Mouse (Mus musculus) megakaryocyte, embryonic 14.5 days (primary cell): ENCODE results near the gene Anxa5.

Experiments
- FLI1 ChIP-seq: IDR thresholded peaks from 2 replicates; pipeline ENCODE4 v1.6.1; 2012; ENCODE audit warnings: low read length, inconsistent platforms, mixed read lengths
- GATA1 ChIP-seq: IDR thresholded peaks from 3 replicates; pipeline ENCODE4 v1.6.1; 2012; ENCODE audit warnings: mixed read lengths, low read length, inconsistent platforms, borderline replicate concordance

DNA sequence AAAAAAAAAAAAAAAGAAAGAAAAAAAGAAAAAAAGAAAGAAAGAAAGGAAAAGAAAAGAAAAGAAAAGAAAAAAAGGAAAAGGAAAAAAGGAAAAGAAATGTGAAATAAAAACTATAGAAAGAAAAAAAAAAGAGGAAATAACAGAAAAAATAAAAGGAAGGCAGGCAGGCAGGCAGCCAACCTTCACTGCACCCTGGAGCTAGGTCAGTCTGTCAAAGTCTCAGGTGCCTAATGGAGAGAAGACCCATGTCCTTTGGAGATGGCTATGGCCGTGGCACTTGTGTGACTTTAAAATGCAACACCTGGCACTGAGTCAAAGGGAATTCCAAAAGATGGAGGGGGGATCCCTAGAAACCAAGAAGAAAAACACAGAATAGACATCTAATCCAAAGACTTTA lies 12.7 kb upstream of the Anxa5 start:
- TF ChIP-seq GATA1 (no peak), FLI1 (no peak)
